Mouse (Mus musculus) adrenal gland, postnatal 25 days (tissue): ENCODE data around the gene Ascl3. TPM values are rescaled to one million over a fixed set of nuclear protein-coding genes. Genes with fewer than 3 reads are reported as not detected.

Source experiments
- DNase-seq: peaks from one replicate; pipeline ENCODE4 v3.0.0; 2021; ENCODE audit warnings: mixed read lengths
- long read RNA-seq: library from polyadenylated mRNA; stranded (forward); transcript quantifications from one replicate; pipeline ENCODE4 v2.0.0, GENCODE M21; 2021
- total RNA-seq: library from RNA; stranded (reverse); gene quantifications from 2 replicates; pipeline ENCODE4 v1.2.3, GENCODE M21; 2021

Ascl3 gene
- not detected in 2 replicates for total RNA-seq
- long read RNA-seq, result 0 reads

GRCm38 (mm10) chr7:109731626-109732025, at the start of gene Ascl3:
TSS of gene Ascl3 (minus strand) at chr7:109731726.
- DNase-seq, result no peak

GRCm38 (mm10) chr7:109781087-109781469, 49.6 kb upstream of the Ascl3 start:
- no peak for DNase-seq

GRCm38 (mm10) chr7:109772251-109772650, 40.7 kb upstream of the Ascl3 start:
- DNase-seq, result no peak

- no peak for DNase-seq
Measured at GRCm38 (mm10) chr7:109768699-109769383, 37.3 kb upstream of the Ascl3 start.

GRCm38 (mm10) chr7:109767575-109768350, 36.2 kb upstream of the Ascl3 start:
- no peak for DNase-seq

- DNase-seq, result no peak
Measured at GRCm38 (mm10) chr7:109764009-109764408, 32.5 kb upstream of the Ascl3 start.

- no peak for DNase-seq
Measured at GRCm38 (mm10) chr7:109756291-109756690, 24.8 kb upstream of the Ascl3 start.

- DNase-seq, result no peak
Measured at GRCm38 (mm10) chr7:109754034-109754433, 22.5 kb upstream of the Ascl3 start.

GRCm38 (mm10) chr7:109752008-109752925, 20.7 kb upstream of the Ascl3 start, which contains the start of gene Tmem9b:
TSS of gene Tmem9b (minus strand) at chr7:109752875.
- DNase-seq, result peak; percentile 86

GRCm38 (mm10) chr7:109751427-109752007, 20.0 kb upstream of the Ascl3 start:
- no peak for DNase-seq

GRCm38 (mm10) chr7:109747747-109748146, 16.2 kb upstream of the Ascl3 start:
- no peak for DNase-seq

GRCm38 (mm10) chr7:109741703-109742102, 10.2 kb upstream of the Ascl3 start:
- DNase-seq, result no peak

- DNase-seq, result no peak
Measured at GRCm38 (mm10) chr7:109741060-109741459, 9.5 kb upstream of the Ascl3 start.

GRCm38 (mm10) chr7:109739822-109740370, 8.4 kb upstream of the Ascl3 start:
- DNase-seq, result no peak

- DNase-seq, result peak; percentile 39
Measured at GRCm38 (mm10) chr7:109734806-109735205, 3.3 kb upstream of the Ascl3 start.

- DNase-seq, result no peak
Measured at GRCm38 (mm10) chr7:109723697-109724096, 7.8 kb downstream of the Ascl3 start, which contains the start of gene BC051019. TSS of gene BC051019 (minus strand) at chr7:109723850.

GRCm38 (mm10) chr7:109723114-109723513, 8.4 kb downstream of the Ascl3 start:
- DNase-seq, result no peak

GRCm38 (mm10) chr7:109722618-109723017, 8.9 kb downstream of the Ascl3 start:
- DNase-seq, result no peak

GRCm38 (mm10) chr7:109719286-109719685, 12.2 kb downstream of the Ascl3 start:
- DNase-seq, result no peak

GRCm38 (mm10) chr7:109713434-109713982, 18.0 kb downstream of the Ascl3 start:
- DNase-seq, result no peak

- DNase-seq, result no peak
Measured at GRCm38 (mm10) chr7:109712198-109712597, 19.3 kb downstream of the Ascl3 start.
